Mouse (Mus musculus): ENCODE results near the gene Retreg1.

DNA sequence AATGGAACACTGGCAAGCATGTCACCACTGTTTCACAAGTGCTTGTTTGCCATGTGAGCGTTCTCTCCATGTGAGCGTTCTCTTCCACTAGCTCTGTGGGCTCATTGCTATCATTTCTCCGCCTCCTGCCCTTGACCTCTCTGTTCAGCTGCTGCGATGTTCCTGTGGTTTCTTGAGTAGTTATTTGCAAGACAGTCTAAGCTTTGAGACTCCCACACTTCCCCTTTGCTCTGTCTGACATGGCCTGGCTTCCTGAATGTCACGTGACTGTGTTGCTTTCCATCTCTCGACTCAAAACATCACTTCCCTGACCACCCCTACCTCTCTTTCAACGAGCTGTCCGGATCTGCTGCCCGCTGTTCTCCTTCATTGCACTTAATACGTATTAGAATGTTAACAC, 14.5 kb upstream of the Retreg1 start:
- no peak for TF ChIP-seq ZC3H11A (IDR thresholded peaks at IDR 0.05; ENCODE audit: borderline replicate concordance, low read depth, low read length)
- TF ChIP-seq MAFK (IDR thresholded peaks at IDR 0.05; ENCODE audit: insufficient read depth, low read depth, low read length), result no peak
- TF ChIP-seq HCFC1 (IDR thresholded peaks at IDR 0.05; ENCODE audit: borderline replicate concordance, insufficient read depth, low read length), result no peak
- TF ChIP-seq ZNF384 (IDR thresholded peaks at IDR 0.05; ENCODE audit: low read depth, low read length), result no peak
- TF ChIP-seq CHD2 (IDR thresholded peaks at IDR 0.05; ENCODE audit: low read depth, low read length), result no peak
